Mouse (Mus musculus): Measurements from ENCODE around the gene Sec16b.

Gene Sec16b

GRCm38 (mm10) chr1:157506522-157506921 lies at the start of gene Sec16b:
Sec16b (plus strand) TSS chr1:157506728.
- DNase-seq: peak; percentile 20

- DNase-seq: no peak
Measured at GRCm38 (mm10) chr1:157457789-157458188, 48.7 kb upstream of the Sec16b start.

GRCm38 (mm10) chr1:157458421-157459208 lies 47.9 kb upstream of the Sec16b start, which contains the start of gene Cryzl2:
Cryzl2 (plus strand) TSS chr1:157458577.
- DNase-seq: peak; percentile 90

- DNase-seq: no peak
Measured at GRCm38 (mm10) chr1:157459904-157460303, 46.6 kb upstream of the Sec16b start.

GRCm38 (mm10) chr1:157461276-157461675 lies 45.3 kb upstream of the Sec16b start:
- DNase-seq: no peak

GRCm38 (mm10) chr1:157462336-157462735 lies 44.2 kb upstream of the Sec16b start:
- no peak for DNase-seq

GRCm38 (mm10) chr1:157465194-157465593 lies 41.3 kb upstream of the Sec16b start:
- peak; percentile 57 for DNase-seq

GRCm38 (mm10) chr1:157467866-157468265 lies 38.7 kb upstream of the Sec16b start:
- DNase-seq: no peak

- no peak for DNase-seq
Measured at GRCm38 (mm10) chr1:157470761-157471386, 35.7 kb upstream of the Sec16b start.

GRCm38 (mm10) chr1:157472716-157473115 lies 33.8 kb upstream of the Sec16b start:
- no peak for DNase-seq

GRCm38 (mm10) chr1:157474865-157475264 lies 31.7 kb upstream of the Sec16b start:
- DNase-seq: no peak

- no peak for DNase-seq
Measured at GRCm38 (mm10) chr1:157476231-157476630, 30.3 kb upstream of the Sec16b start.

GRCm38 (mm10) chr1:157480090-157480489 lies 26.4 kb upstream of the Sec16b start:
- DNase-seq: no peak

- DNase-seq: no peak
Measured at GRCm38 (mm10) chr1:157480901-157481300, 25.6 kb upstream of the Sec16b start.

- no peak for DNase-seq
Measured at GRCm38 (mm10) chr1:157481666-157482065, 24.9 kb upstream of the Sec16b start.

GRCm38 (mm10) chr1:157484161-157484560 lies 22.4 kb upstream of the Sec16b start:
- DNase-seq: no peak

GRCm38 (mm10) chr1:157500657-157501056 lies 5.9 kb upstream of the Sec16b start:
- DNase-seq: no peak

- no peak for DNase-seq
Measured at GRCm38 (mm10) chr1:157501352-157501945, 5.1 kb upstream of the Sec16b start.

GRCm38 (mm10) chr1:157503071-157503470 lies 3.5 kb upstream of the Sec16b start:
- DNase-seq: no peak

GRCm38 (mm10) chr1:157506995-157507595 lies 567 bp downstream of the Sec16b start:
- DNase-seq: peak; percentile 13

GRCm38 (mm10) chr1:157507814-157508213 lies 1.3 kb downstream of the Sec16b start:
- DNase-seq: peak; percentile 22

- no peak for DNase-seq
Measured at GRCm38 (mm10) chr1:157512690-157513448, 6.3 kb downstream of the Sec16b start.

- DNase-seq: no peak
Measured at GRCm38 (mm10) chr1:157513559-157513958, 7.0 kb downstream of the Sec16b start.

Measured in lung, postnatal 14 days (tissue).